Mouse (Mus musculus) Muller cell, postnatal 12 days (primary cell): ENCODE results near the gene Mpz.
"Not testable (repeated sequence)": the region's sequence is repeated elsewhere in the genome, so short reads cannot be mapped to it uniquely, and the experiment has no call there.

Source experiments
- DNase-seq: peaks from one replicate; pipeline ENCODE4 v3.0.0-alpha.2; 2015; ENCODE audit errors: inconsistent ontology term

Mpz gene

DNA sequence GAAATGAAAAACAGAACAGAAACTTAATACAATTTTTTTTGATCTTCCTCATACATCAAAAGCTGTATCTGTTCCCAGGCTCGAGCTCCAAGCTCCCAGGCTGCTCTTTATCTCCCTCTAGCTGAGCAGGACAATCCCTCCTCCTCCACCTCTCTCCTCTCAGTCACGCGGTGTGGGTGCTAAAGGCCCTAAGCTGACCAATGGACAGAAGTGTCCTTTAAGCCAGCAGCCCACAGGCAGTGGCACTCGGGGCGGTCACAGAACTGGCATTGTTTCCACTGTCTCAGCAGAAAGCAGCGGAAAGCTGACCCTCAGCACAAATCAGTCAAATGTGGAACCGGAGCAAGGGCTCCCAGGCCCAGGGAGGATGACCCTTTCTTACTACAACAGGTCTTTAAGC lies 21.3 kb upstream of the Mpz start:
- no peak for DNase-seq

DNA sequence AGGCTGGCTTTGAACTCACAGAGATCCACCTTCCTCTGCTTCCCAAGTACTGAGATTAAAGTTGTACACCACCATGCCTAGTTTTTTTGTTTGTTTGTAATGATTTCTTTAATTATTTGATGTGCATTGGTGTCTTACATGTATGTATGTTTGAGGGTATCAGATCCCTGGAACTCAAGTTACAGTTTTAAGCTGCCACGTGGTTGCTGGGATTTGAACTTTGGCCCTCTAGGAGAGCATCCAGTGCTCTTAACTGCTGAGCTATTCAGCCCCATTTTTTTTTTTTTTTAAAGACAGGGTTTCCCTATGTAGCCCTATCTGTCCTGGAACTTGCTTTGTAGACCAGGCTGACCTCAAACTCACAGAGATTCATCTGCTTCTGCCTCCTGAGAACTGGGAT lies 19.5 kb upstream of the Mpz start:
- no peak for DNase-seq

DNA sequence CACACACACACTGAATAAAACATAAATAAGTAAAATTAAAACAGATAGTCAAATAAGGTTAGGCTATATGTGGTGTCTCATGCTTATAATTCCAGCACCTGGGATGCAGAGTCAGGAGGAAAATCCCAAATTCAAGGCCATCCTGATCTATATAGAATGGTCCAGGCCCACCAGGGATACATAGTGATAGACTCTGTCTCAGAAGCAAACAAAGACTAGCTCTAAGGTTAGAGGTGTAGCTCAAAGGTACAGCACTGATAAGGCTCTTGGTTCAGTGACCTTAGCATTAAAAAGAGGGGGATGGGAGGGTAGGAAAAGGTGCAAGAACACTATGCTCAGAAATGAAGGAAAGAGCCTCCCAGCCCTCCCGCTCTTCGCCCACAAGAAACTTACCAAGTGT lies 14.9 kb upstream of the Mpz start:
- no peak for DNase-seq

DNA sequence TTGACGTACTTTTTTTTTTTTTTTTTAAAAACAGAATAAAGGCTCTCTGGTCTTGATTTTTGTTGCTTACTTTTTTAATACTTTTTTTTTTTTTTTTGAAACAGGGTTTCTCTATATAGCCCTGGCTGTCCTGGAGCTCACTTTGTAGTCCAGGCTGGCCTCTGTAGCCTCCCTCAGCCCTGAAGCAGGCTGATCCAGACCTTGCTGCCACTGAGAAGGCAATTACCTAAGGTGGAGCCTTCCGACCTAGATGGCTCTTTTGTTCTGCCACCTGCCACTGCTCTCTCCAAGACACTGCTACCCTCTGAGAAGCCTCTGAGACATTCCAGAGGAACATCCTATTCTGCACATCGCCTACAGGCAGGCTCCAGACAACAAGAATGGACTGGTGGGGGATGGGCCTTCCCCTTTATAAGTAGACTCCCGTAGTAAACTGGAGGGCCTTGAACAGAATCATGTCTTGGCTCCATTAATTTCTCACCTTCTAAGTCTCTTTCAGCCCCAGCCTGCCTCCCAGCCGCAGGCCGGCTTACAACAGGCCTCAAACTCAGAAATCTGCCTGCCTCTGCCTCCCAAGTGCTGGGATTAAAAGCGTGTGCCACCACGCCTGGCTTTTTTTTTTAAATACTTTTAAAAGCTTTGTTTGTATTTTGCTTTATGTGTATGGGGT lies 12.9 kb upstream of the Mpz start:
- not testable (repeated sequence) for DNase-seq

DNA sequence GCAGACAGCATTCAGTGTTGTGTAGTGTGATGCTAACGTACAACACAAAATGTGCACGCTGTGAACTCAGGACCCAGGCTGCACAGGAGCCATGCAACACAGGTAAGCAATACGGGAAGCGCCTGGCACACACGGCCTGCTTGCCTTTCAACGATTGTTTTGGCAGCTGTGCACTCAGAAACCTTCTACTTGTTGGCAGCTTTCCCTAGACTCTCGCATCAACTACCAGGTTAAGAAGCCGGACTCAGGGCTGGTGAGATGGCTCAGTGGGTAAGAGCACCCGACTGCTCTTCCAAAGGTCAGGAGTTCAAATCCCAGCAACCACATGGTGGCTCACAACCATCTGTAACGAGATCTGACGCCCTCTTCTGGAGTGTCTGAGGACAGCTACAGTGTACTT lies 7.5 kb upstream of the Mpz start:
- DNase-seq: not testable (repeated sequence)

GRCm38 (mm10) chr1:171150838-171151391 lies 404 bp downstream of the Mpz start:
- DNase-seq: peak; percentile 42

DNA sequence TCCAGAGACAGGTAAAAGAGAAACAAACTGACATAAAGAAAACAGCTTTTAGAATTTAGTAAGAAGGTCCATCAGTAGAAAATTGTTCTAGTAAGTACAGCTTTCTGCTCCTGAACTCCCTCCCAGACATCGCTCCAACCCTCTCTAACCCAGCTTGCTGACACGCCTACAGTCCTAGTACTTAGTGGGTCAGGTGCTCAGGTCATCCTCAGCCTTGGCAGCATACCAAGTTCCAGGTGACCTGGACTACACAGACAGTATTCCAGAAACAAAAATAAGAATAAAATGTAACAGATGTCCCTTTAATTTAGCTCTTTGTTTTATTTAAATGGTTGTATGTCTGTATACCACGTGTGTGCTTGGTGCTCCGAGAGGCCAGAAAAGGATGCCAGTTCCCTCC lies 1.5 kb downstream of the Mpz start:
- no peak for DNase-seq

DNA sequence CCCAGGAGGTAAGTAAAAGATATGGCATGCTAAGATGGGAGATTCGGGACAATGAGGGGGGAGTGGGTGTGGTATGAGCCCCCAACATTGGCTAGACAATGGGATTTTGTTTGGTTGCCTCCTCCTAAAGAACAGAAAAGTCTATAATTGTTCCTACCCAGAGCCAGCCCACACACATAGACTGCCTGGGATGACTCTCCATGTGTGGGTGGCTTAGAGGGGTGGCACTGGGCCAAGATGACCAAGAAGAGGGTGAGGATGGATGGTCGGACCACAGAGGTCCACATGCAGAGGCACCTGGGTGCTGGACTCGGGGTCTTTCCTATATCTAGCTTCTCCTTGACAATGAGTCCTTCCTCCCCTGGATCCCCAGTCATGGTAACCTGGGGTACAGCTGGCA lies 6.1 kb downstream of the Mpz start:
- DNase-seq: no peak

DNA sequence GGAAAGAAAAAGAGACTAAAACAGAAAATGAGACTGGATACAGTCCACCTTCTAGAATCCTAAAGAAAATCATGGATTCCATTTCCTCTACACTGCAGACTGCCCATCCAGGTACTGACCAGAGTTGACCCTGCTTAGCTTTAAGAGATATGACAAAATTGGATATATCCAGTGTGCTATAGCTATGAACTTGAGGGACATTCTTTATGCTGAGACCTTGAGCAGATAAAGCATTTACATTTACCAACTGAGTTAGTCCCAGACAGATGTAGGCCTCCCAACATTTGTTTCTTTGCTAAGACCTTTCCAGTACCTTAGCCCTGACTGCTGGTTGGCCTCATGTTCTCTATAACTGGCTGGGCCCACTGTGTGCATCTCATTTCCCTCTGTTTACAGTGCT lies 7.5 kb downstream of the Mpz start:
- DNase-seq: no peak

GRCm38 (mm10) chr1:171159485-171159975 lies 9.0 kb downstream of the Mpz start:
- no peak for DNase-seq

DNA sequence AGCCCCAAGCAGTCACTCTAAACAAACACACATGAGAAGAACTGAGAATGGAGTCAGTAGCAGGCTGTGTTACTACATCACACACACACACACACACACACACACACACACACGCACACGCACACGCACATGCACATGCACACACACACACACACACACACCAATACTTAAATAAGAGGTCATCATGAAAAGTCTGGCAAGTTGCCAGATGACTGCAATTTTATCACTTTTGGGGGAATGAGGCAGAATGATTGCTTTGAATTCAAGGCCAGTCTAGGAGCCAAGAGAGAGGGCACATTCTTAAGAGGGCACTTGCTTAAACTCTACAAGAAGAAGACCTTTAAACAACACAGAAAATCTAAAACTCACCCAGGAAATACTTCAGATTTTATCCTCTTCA lies 12.0 kb downstream of the Mpz start:
- no peak for DNase-seq

DNA sequence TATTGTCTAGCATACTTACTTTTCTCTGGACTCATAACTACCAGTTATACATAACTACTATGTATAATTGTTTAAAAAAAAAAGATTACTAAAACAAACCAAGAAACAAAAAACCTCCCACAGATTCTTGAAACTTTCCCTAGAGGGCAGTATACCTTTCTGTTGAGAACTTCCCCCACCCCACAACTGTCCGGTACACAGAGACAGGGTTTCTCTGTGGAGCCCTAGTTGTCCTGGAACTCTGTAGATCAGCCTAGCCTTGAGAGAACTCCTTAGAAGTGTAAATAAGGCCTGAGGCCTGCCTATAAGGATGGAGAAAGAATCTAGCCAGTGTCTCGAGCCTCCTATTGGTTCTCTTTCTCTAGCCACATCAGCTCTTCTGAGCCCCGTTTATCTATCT lies 13.7 kb downstream of the Mpz start:
- DNase-seq: no peak

DNA sequence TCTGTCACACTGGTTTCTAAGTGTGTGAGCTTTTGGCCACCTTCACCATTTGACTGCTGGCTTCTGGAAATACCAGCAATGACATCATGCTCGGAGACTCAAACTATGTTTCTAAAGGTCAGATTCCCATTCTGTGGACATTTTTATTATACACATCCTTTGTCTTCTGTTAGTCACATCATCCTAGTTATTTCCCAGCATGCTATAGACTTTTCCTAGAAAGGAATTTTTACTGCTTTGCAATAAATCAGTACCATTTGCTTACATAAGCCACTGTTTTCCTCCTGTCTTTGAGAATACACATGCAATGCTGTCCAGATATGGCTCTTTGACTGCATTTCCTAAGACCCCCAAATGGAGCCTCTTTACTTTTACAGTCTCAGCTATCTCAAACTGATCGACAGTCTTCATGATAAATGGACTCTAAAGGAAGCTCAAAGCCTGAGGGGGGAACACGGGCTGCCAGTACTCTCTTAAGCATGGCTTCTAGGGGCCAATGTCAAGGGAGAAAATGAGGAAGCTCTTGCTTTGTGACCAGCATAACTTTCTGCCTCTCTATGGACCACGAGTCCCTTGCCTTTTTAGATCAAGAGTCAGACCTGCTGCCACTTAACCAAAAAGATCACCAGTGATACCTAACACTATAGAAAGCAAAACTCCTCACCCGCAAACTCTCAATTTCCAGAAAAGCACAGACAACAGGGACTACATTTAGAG lies 15.3 kb downstream of the Mpz start:
- DNase-seq: no peak

DNA sequence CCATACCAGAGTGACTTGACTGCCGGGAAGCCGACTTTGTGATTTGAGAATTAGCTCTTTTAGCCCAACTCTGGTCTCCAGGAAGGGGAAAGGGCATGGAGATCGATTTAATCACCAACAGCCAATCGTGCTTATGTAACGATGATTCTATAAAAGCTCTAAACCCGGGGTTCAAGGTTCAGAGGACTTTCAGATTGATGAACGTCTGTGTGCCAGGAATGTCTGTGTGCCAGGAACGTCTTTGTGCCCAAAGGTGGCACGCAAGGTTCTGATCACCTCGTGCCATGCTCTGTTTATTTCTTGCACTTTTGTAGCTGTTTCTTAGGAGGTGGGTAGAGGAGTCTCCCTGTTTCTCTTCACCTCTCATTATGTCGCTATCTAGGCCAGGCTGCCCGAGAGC lies 18.4 kb downstream of the Mpz start:
- no peak for DNase-seq

DNA sequence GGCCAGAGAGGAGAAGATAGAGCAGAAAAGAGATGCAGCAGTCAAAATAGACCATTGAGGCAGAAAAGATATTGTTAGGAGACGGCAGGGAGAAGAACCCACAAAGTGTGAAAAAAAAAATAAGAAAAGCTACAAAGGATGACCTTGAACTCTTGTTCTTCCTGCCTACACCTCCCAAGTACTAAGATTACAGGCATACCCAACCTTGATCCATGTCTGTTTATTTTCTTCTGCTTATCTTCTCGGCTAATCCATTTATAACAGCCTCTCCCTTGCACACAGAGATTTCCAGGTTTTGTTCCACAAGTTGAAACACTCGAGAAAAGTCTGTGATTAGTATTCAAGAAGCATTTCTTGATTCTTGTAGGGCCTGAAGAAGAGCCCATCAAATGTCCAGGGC lies 19.4 kb downstream of the Mpz start:
- no peak for DNase-seq

GRCm38 (mm10) chr1:171171138-171171537 lies 20.6 kb downstream of the Mpz start:
- no peak for DNase-seq

- DNase-seq: no peak
Measured at GRCm38 (mm10) chr1:171172779-171173178, 22.3 kb downstream of the Mpz start.

DNA sequence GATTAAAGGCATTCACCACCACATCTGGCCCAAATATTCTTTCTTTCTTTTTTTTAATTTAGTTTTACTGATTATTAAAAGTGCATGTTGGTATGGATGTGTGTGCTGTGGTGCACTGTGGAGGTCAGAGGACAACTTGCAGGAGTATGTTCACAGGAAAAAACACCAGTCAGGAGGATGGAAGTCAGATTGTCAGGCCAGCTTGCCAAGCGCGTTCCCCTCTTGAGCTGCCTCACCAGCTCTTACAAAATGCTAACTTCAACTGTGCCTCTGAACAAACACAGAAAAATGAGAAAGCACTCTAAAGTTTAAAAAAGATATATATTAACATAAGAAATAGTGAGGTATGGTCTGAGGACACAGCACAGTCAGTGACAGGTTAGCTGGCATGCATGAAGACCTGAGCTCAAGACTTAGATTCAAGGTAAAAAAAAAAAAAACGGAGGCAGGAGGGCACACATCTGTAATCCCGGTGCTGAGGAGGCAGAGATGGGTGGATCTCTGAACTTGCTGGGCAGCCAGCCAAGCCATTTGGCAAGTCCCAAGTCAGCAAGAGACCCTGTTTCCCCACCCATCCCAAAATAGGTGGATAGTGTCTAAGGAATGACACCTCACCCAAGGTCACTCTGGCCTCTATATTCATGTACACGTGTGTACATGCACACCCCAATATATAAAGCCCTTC lies 29.1 kb downstream of the Mpz start:
- no peak for DNase-seq

- DNase-seq: no peak
Measured at GRCm38 (mm10) chr1:171183025-171183424, 32.5 kb downstream of the Mpz start.

- DNase-seq: no peak
Measured at GRCm38 (mm10) chr1:171183620-171184019, 33.1 kb downstream of the Mpz start.

DNA sequence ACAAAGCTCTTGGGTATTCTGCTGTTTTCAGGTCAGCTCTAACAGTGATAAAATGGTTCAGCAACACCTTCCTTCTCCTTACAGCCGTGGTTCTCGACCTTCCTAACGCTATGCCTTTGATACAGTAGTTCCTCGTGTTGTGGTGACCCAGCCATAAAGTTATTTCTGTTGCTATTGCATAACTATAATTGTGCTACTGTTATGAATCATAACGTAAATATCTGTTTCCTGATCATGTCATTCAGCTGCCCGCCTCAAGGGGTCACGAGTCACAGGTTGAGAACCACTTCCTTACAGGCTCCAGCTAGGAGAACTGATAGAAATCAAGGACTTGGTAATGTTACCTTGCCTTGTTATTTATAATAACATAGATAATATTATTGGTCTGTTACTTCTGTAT lies 33.8 kb downstream of the Mpz start:
- DNase-seq: peak; percentile 55

DNA sequence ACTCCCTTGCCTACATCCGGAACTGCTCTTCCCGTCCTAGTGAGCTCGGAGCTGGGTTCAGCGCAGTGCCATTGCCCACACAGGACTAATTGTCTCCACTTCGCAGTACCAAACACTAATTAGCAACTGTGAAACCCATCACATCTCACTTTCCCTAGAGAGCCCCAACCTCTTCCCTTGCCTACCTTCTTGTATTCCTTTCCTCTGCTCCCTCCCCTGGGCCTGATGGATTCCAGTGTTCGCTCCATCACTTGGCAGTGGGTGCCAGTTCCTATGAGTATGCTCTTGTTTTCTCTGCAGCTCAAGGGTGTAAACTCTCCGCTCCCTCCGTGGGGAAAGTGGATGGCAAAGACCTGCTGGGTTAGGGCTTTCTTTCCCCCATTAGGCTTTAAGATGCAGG lies 35.1 kb downstream of the Mpz start:
- no peak for DNase-seq
